Mouse (Mus musculus) heart, embryonic 12.5 days (tissue): Measurements from ENCODE around the gene Slc35b1. TPM values are rescaled to one million over a fixed set of nuclear protein-coding genes. Genes with fewer than 3 reads are reported as not detected.
A peak's percentile ranks its signal among the peaks of the same experiment; 100 is the strongest.

Source experiments
- ATAC-seq: fragments of 200-750 bp; cut with Nextera tagmentation; 2 replicates; pipeline ENCODE4 v1.8.0; 2017; ENCODE audit warnings: moderate TSS enrichment, moderate library complexity; ENCODE audit not compliant: insufficient number of reproducible peaks, low FRiP score
- H3K27ac ChIP-seq: fragments of 300-500 bp; sonication (generic); 2 replicates; pipeline ENCODE4 v1.5.1; 2016; ENCODE audit warnings: mild to moderate bottlenecking, moderate library complexity; ENCODE audit not compliant: poor library complexity, severe bottlenecking
- H3K27me3 ChIP-seq: fragments of 300-500 bp; sonication (generic); replicated peaks from 2 replicates; pipeline ENCODE4 v1.6.1; 2016; ENCODE audit warnings: mild to moderate bottlenecking, moderate library complexity
- H3K36me3 ChIP-seq: fragments of 300-500 bp; sonication (generic); 2 replicates; pipeline ENCODE4 v1.6.1; 2016; ENCODE audit warnings: mild to moderate bottlenecking, moderate library complexity
- H3K4me1 ChIP-seq: fragments of 300-500 bp; sonication (generic); replicated peaks from 2 replicates; pipeline ENCODE4 v1.6.1; 2016; ENCODE audit warnings: mild to moderate bottlenecking
- H3K4me2 ChIP-seq: fragments of 300-500 bp; sonication (generic); 2 replicates; pipeline ENCODE4 v1.6.1; 2016; ENCODE audit warnings: mild to moderate bottlenecking, moderate library complexity
- H3K4me3 ChIP-seq: fragments of 300-500 bp; sonication (generic); 2 replicates; pipeline ENCODE4 v1.5.1; 2016; ENCODE audit warnings: mild to moderate bottlenecking
- H3K9ac ChIP-seq: fragments of 300-500 bp; sonication (generic); 2 replicates; pipeline ENCODE4 v1.6.1; 2016; ENCODE audit warnings: mild to moderate bottlenecking, moderate library complexity
- H3K9me3 ChIP-seq: fragments of 300-500 bp; sonication (generic); replicated peaks from 2 replicates; pipeline ENCODE4 v1.6.1; 2016; ENCODE audit warnings: mild to moderate bottlenecking, moderate library complexity
- WGBS: fragments of 180-500 bp; shearing (Covaris S2); methylation state at CpG from one replicate; pipeline ENCODE4 v1.1.7; 2016; 5-methylcytosine and 5-hydroxymethylcytosine counted together
- polyA plus RNA-seq: library from polyadenylated mRNA; unstranded; fragments of >200 nt; fragmentation: Nextera tagmentation; extraction: Ambion mirVana; gene quantifications from 2 replicates; pipeline ENCODE4 v1.2.1, GENCODE M21; 2016

Slc35b1 gene
- polyA plus RNA-seq, 1 experiment from 2014 or later = 86.0 TPM

- H3K4me2 ChIP-seq = peak overlapping the region; percentile 9; the same call in 1 of the 2 replicates
- H3K4me1 ChIP-seq = peaks cover 29% of the 10 kb centered on the region
- peaks cover 4% of the 10 kb centered on the region; the same call in 1 of the 2 replicates for H3K36me3 ChIP-seq
- WGBS = 12% methylated on average over 2 of the region's 2 CpGs
- no peaks in the 10 kb centered on the region for H3K27me3 ChIP-seq
- peak overlapping the region; percentile 57; the same call in 1 of the 2 replicates for H3K27ac ChIP-seq
- H3K4me3 ChIP-seq = no peak overlapping the region
- no peak overlapping the region for H3K9ac ChIP-seq
- H3K9me3 ChIP-seq = no peaks in the 10 kb centered on the region
- ATAC-seq = no peak
These were observed 46.9 kb downstream of the Slc35b1 start for GRCm38 (mm10) chr11:95431344-95431743.

GRCm38 (mm10) chr11:95432194-95432593 lies 47.7 kb downstream of the Slc35b1 start:
- H3K4me1 ChIP-seq = peaks cover 29% of the 10 kb centered on the region
- no peak overlapping the region for H3K27ac ChIP-seq
- H3K4me2 ChIP-seq = no peak overlapping the region
- no peak overlapping the region for H3K4me3 ChIP-seq
- H3K36me3 ChIP-seq = peaks cover 6% of the 10 kb centered on the region; the same call in 1 of the 2 replicates
- H3K9ac ChIP-seq = no peak overlapping the region
- H3K27me3 ChIP-seq = no peaks in the 10 kb centered on the region
- 94% methylated on average over 2 of the region's 2 CpGs for WGBS
- ATAC-seq = no peak
- no peaks in the 10 kb centered on the region for H3K9me3 ChIP-seq

Other genes with a start within 250 kb of the Slc35b1 start
- 0.14 TPM in 1 of 2 replicates, not detected in the other for gene Dlx4, start 238.4 kb upstream of the Slc35b1 start, polyA plus RNA-seq
- gene Tac4, start 123.2 kb upstream of the Slc35b1 start, polyA plus RNA-seq = not detected in 2 replicates
- gene Kat7, start 74.4 kb upstream of the Slc35b1 start, polyA plus RNA-seq = 56.0 and 58.3 TPM in 2 replicates
- 12.9 and 13.9 TPM in 2 replicates for gene Fam117a, start 47.7 kb upstream of the Slc35b1 start, polyA plus RNA-seq
- 115 and 119 TPM in 2 replicates for gene Spop, start 29.4 kb downstream of the Slc35b1 start, polyA plus RNA-seq
- 0.40 and 0.43 TPM in 2 replicates for gene Nxph3, start 129.9 kb downstream of the Slc35b1 start, polyA plus RNA-seq
- 3.9 and 5.0 TPM in 2 replicates for gene Ngfr, start 203.0 kb downstream of the Slc35b1 start, polyA plus RNA-seq